Mouse (Mus musculus): Measurements from ENCODE around the gene Sorbs1.

The Sorbs1 gene

GRCm38 (mm10) chr19:40512500-40513421, 818 bp downstream of the Sorbs1 start:
- DNase-seq (ENCODE audit: low spot score), result peak; percentile 47

GRCm38 (mm10) chr19:40511679-40512309, 1.8 kb downstream of the Sorbs1 start:
- DNase-seq (ENCODE audit: low spot score), result no peak

- no peak for DNase-seq (ENCODE audit: low spot score)
Measured at GRCm38 (mm10) chr19:40511100-40511439, 2.5 kb downstream of the Sorbs1 start.

- DNase-seq (ENCODE audit: low spot score), result no peak
Measured at GRCm38 (mm10) chr19:40510387-40511099, 3.0 kb downstream of the Sorbs1 start.

GRCm38 (mm10) chr19:40509274-40509673, 4.3 kb downstream of the Sorbs1 start:
- no peak for DNase-seq (ENCODE audit: low spot score)

GRCm38 (mm10) chr19:40508851-40509250, 4.7 kb downstream of the Sorbs1 start:
- no peak for DNase-seq (ENCODE audit: low spot score)

- no peak for DNase-seq (ENCODE audit: low spot score)
Measured at GRCm38 (mm10) chr19:40506965-40507364, 6.6 kb downstream of the Sorbs1 start.

GRCm38 (mm10) chr19:40504336-40504735, 9.2 kb downstream of the Sorbs1 start:
- DNase-seq (ENCODE audit: low spot score), result no peak

GRCm38 (mm10) chr19:40499940-40500737, 13.4 kb downstream of the Sorbs1 start:
- DNase-seq (ENCODE audit: low spot score), result peak; percentile 67

- no peak for DNase-seq (ENCODE audit: low spot score)
Measured at GRCm38 (mm10) chr19:40499141-40499540, 14.4 kb downstream of the Sorbs1 start.

GRCm38 (mm10) chr19:40498162-40498725, 15.3 kb downstream of the Sorbs1 start:
- DNase-seq (ENCODE audit: low spot score), result no peak

- no peak for DNase-seq (ENCODE audit: low spot score)
Measured at GRCm38 (mm10) chr19:40496509-40497267, 16.9 kb downstream of the Sorbs1 start.

- DNase-seq (ENCODE audit: low spot score), result no peak
Measured at GRCm38 (mm10) chr19:40496071-40496470, 17.5 kb downstream of the Sorbs1 start.

GRCm38 (mm10) chr19:40492902-40493301, 20.7 kb downstream of the Sorbs1 start:
- no peak for DNase-seq (ENCODE audit: low spot score)

- no peak for DNase-seq (ENCODE audit: low spot score)
Measured at GRCm38 (mm10) chr19:40491442-40491841, 22.1 kb downstream of the Sorbs1 start.

GRCm38 (mm10) chr19:40490765-40491164, 22.8 kb downstream of the Sorbs1 start:
- no peak for DNase-seq (ENCODE audit: low spot score)

GRCm38 (mm10) chr19:40489633-40490032, 23.9 kb downstream of the Sorbs1 start:
- no peak for DNase-seq (ENCODE audit: low spot score)

GRCm38 (mm10) chr19:40488853-40489454, 24.6 kb downstream of the Sorbs1 start:
- no peak for DNase-seq (ENCODE audit: low spot score)

- DNase-seq (ENCODE audit: low spot score), result peak; percentile 60
Measured at GRCm38 (mm10) chr19:40487561-40487960, 26.0 kb downstream of the Sorbs1 start.

- DNase-seq (ENCODE audit: low spot score), result no peak
Measured at GRCm38 (mm10) chr19:40481115-40481514, 32.5 kb downstream of the Sorbs1 start.
